In genomic region chr12:76328567-76329354, GRCm38 (mm10) we compare ENCODE assay signal across 19 mouse cellular contexts. TPM values are rescaled to one million over a fixed set of nuclear protein-coding genes. Genes with fewer than 3 reads are reported as not detected.
A peak's percentile ranks its signal among the peaks of the same experiment; 100 is the strongest.
DNase-seq lines count a peak whose midpoint lies in the region; ATAC-seq and TF ChIP-seq lines count a peak whose summit lies in the region.
"Had no signal": no experiment of that assay in that cellular context is flagged by ENCODE, and none has a peak within 500 bp of the region (broad histone marks: within the 10 kb centered on the region; RNA-seq: fewer than 3 reads in every experiment).

No protein-coding gene starts in this region.

- no peak for TF ChIP-seq EP300 in CH12.LX (IDR thresholded peaks at IDR 0.05; ENCODE audit: low read length)

- H3K9me3 ChIP-seq in liver, embryonic 13.5 days (replicated peaks): no peaks in the 10 kb centered on the region
- no peaks in the 10 kb centered on the region for H3K9me3 ChIP-seq in liver, embryonic 11.5 days (ENCODE audit: control insufficient read depth, low read length)
- H3K9me3 ChIP-seq in CH12.LX (replicated peaks; ENCODE audit: low read length): no peaks in the 10 kb centered on the region
- peaks cover 2% of the 10 kb centered on the region; the same call in 1 of the 2 replicates for H3K9me3 ChIP-seq in liver, embryonic 16.5 days (replicated peaks; ENCODE audit: control insufficient read depth, low read length)
- H3K9me3 ChIP-seq: forebrain, embryonic 12.5 days; heart, embryonic 15.5 days; limb, embryonic 12.5 days; lung, embryonic 15.5 days; neural tube, embryonic 15.5 days had no signal

- peaks cover 6% of the 10 kb centered on the region for H3K36me3 ChIP-seq in liver, embryonic 13.5 days
- H3K36me3 ChIP-seq in liver, embryonic 11.5 days (ENCODE audit: control insufficient read depth, insufficient read depth, low read length): peaks cover 5% of the 10 kb centered on the region; the same call in 1 of the 2 replicates
- H3K36me3 ChIP-seq in CH12.LX (replicated peaks in 1 of 2; ENCODE audit: control insufficient read depth in 1 of 2, insufficient read depth in 1 of 2, low read length in 1 of 2): peaks cover 10 to 64% of the 10 kb centered on the region in 2 experiments
- no peaks in the 10 kb centered on the region for H3K36me3 ChIP-seq in liver, embryonic 16.5 days (ENCODE audit: control insufficient read depth, insufficient read depth)
- H3K36me3 ChIP-seq: forebrain, embryonic 12.5 days; heart, embryonic 15.5 days; limb, embryonic 12.5 days had no signal

- TF ChIP-seq RAD21 in CH12.LX (IDR thresholded peaks at IDR 0.05; ENCODE audit: low read depth, low read length): no peak

- dilution Hi-C loops in CH12.LX (cut with MboI; ENCODE audit: extremely low pct_ligation_motif_present, extremely low pct_unique_long_range_greater_than_20kb, low sequenced_read_pairs): no loop called here

- peaks cover 18% of the 10 kb centered on the region for H3K27me3 ChIP-seq in liver, embryonic 13.5 days
- no peaks in the 10 kb centered on the region for H3K27me3 ChIP-seq in liver, embryonic 11.5 days (replicated peaks; ENCODE audit: control insufficient read depth, insufficient read depth, low read length)
- no peaks in the 10 kb centered on the region for H3K27me3 ChIP-seq in CH12.LX (replicated peaks)
- H3K27me3 ChIP-seq in liver, embryonic 16.5 days (ENCODE audit: control insufficient read depth, insufficient read depth, low read depth, low read length): peaks cover 6% of the 10 kb centered on the region
- H3K27me3 ChIP-seq: heart, embryonic 15.5 days; lung, embryonic 15.5 days; neural tube, embryonic 15.5 days had no signal

- TF ChIP-seq POLR2A in CH12.LX (IDR thresholded peaks at IDR 0.05; ENCODE audit: low read depth, low read length): no peak

- in situ Hi-C loops in CH12.LX (cut with MboI; ENCODE audit: low pct_ligation_motif_present, low pct_unique_long_range_greater_than_20kb, low sequenced_read_pairs): loop anchor here (5.0 to 25.0 kb wide), 2 partner anchors 131 to 316 kb away; no protein-coding TSS in a partner anchor

- peaks cover 15% of the 10 kb centered on the region for H3K4me1 ChIP-seq in liver, embryonic 13.5 days (replicated peaks)
- H3K4me1 ChIP-seq in liver, embryonic 11.5 days (replicated peaks; ENCODE audit: control insufficient read depth, insufficient read depth, low read length): peaks cover 5% of the 10 kb centered on the region; the same call in 1 of the 2 replicates
- H3K4me1 ChIP-seq in CH12.LX (ENCODE audit: control insufficient read depth in 1 of 2, insufficient read depth in 2 of 2): peaks cover 6 to 16% of the 10 kb centered on the region in 2 experiments; a peak in 2 of 4 replicates
- peaks cover 5% of the 10 kb centered on the region; the same call in 1 of the 2 replicates for H3K4me1 ChIP-seq in liver, embryonic 16.5 days (ENCODE audit: control insufficient read depth, low read depth, low read length)

- 63% methylated on average over 6 of the region's 6 CpGs for WGBS in liver, embryonic 13.5 days (ENCODE audit: insufficient replicate concordance)
- WGBS in liver, embryonic 11.5 days: 76% methylated on average over 6 of the region's 6 CpGs
- 60% methylated on average over 6 of the region's 6 CpGs for WGBS in liver, embryonic 16.5 days (ENCODE audit: insufficient replicate concordance)

- no peak overlapping the region for H3K4me2 ChIP-seq in liver, embryonic 13.5 days
- no peak overlapping the region for H3K4me2 ChIP-seq in liver, embryonic 11.5 days
- no peak overlapping the region for H3K4me2 ChIP-seq in CH12.LX (ENCODE audit: insufficient read depth, low read depth, poor library complexity, severe bottlenecking)
- H3K4me2 ChIP-seq in liver, embryonic 16.5 days (ENCODE audit: low read depth, low read length): no peak overlapping the region
- H3K4me2 ChIP-seq: forebrain, embryonic 12.5 days; heart, embryonic 15.5 days; limb, embryonic 12.5 days; lung, embryonic 15.5 days; neural tube, embryonic 15.5 days had no signal

- H3K79me2 ChIP-seq in CH12.LX (replicated peaks; ENCODE audit: control insufficient read depth, extremely low read depth, insufficient read depth, poor library complexity, severe bottlenecking): no peaks in the 10 kb centered on the region

- no peak for TF ChIP-seq CTCF in CH12.LX (conservative IDR thresholded peaks at IDR 0.05 in 1 of 2, IDR thresholded peaks at IDR 0.05 in 1 of 2; ENCODE audit: low read depth in 2 of 2, low read length in 2 of 2)

- no peak for DNase-seq in liver, embryonic 13.5 days
- no peak for DNase-seq in liver, embryonic 11.5 days (ENCODE audit: low spot score)
- no peak for DNase-seq in CH12.LX (ENCODE audit: extremely low read depth)
- no peak for DNase-seq in embryo, embryonic 9.5 days (ENCODE audit: extremely low spot score)
- DNase-seq in cerebellum, postnatal 14 days: no peak
- DNase-seq: heart, adult 2 months; kidney, adult 2 months; kidney, postnatal 25 days; retina, postnatal 1 day; thymus, postnatal 25 days had no signal

- peak overlapping the region; percentile 58 for H3K27ac ChIP-seq in liver, embryonic 13.5 days
- H3K27ac ChIP-seq in liver, embryonic 11.5 days (ENCODE audit: low read depth, low read length): no peak overlapping the region
- peak overlapping the region; percentile 24 for H3K27ac ChIP-seq in CH12.LX (ENCODE audit: insufficient read depth, low read depth)
- 0 out of 2 replicates have a peak overlapping the region, but pooled peaks have one; percentile 19 for H3K27ac ChIP-seq in liver, embryonic 16.5 days (ENCODE audit: low read length)
- H3K27ac ChIP-seq: forebrain, embryonic 12.5 days; heart, adult 2 months; heart, embryonic 15.5 days; hindbrain, postnatal 0 days; limb, embryonic 12.5 days; lung, embryonic 15.5 days; neural tube, embryonic 15.5 days; stomach, postnatal 0 days had no signal

- ATAC-seq in liver, embryonic 13.5 days (ENCODE audit: low read depth): no peak
- no peak for ATAC-seq in liver, embryonic 11.5 days (replicated peaks; ENCODE audit: low FRiP score)
- ATAC-seq in liver, embryonic 16.5 days (ENCODE audit: low read depth): no peak
- ATAC-seq in neutrophil, adult 5-6 weeks (ENCODE audit: extremely low read depth, insufficient number of reproducible peaks, low FRiP score, poor library complexity, severe bottlenecking): peak; percentile 65
- ATAC-seq: hindbrain, postnatal 0 days had no signal

- no peak overlapping the region for H3K4me3 ChIP-seq in liver, embryonic 13.5 days (replicated peaks)
- no peak overlapping the region for H3K4me3 ChIP-seq in liver, embryonic 11.5 days (ENCODE audit: low read depth, low read length)
- no peak overlapping the region for H3K4me3 ChIP-seq in CH12.LX (replicated peaks in 1 of 3; ENCODE audit: low read depth in 2 of 3, low read length in 2 of 3, poor library complexity in 1 of 3)
- no peak overlapping the region for H3K4me3 ChIP-seq in liver, embryonic 16.5 days (ENCODE audit: low read depth, low read length)
- H3K4me3 ChIP-seq: forebrain, embryonic 12.5 days; heart, adult 2 months; heart, embryonic 15.5 days; limb, embryonic 12.5 days; lung, embryonic 15.5 days; neural tube, embryonic 15.5 days had no signal

- H3K9ac ChIP-seq in liver, embryonic 13.5 days: no peak overlapping the region
- H3K9ac ChIP-seq in liver, embryonic 11.5 days (ENCODE audit: low read depth, low read length): no peak overlapping the region
- no peak overlapping the region for H3K9ac ChIP-seq in CH12.LX (ENCODE audit: insufficient read depth, low read depth)
- no peak overlapping the region for H3K9ac ChIP-seq in liver, embryonic 16.5 days (ENCODE audit: low read depth, low read length)
- H3K9ac ChIP-seq: forebrain, embryonic 12.5 days; heart, embryonic 15.5 days; limb, embryonic 12.5 days; lung, embryonic 15.5 days; neural tube, embryonic 15.5 days had no signal

TF ChIP-seq in CH12.LX, 34 proteins besides CTCF, POLR2A, EP300 and RAD21 (continues in another document):
- TF ChIP-seq NRF1 (IDR thresholded peaks at IDR 0.05; ENCODE audit: low read depth, low read length) (no peak), ZKSCAN1 (IDR thresholded peaks at IDR 0.05; ENCODE audit: borderline replicate concordance, low read depth, low read length) (no peak), JUND (conservative IDR thresholded peaks at IDR 0.05; ENCODE audit: low read depth, low read length) (no peak), CHD2 (IDR thresholded peaks at IDR 0.05; ENCODE audit: low read length) (no peak), TBP (conservative IDR thresholded peaks at IDR 0.05; ENCODE audit: low read depth, low read length) (no peak), MXI1 (IDR thresholded peaks at IDR 0.05; ENCODE audit: low read depth, low read length) (no peak), SIN3A (IDR thresholded peaks at IDR 0.05; ENCODE audit: low read length) (no peak), USF2 (conservative IDR thresholded peaks at IDR 0.05; ENCODE audit: low read depth, low read length) (no peak), ZMIZ1 (IDR thresholded peaks at IDR 0.05; ENCODE audit: low read depth, low read length) (no peak), HCFC1 (IDR thresholded peaks at IDR 0.05; ENCODE audit: low read depth, low read length) (no peak), MAX (IDR thresholded peaks at IDR 0.05; ENCODE audit: low read length) (no peak)

RNA-seq across cellular contexts. Expression of gene Akap5, which starts 4.1 kb away (rescaled TPM):
- polyA plus RNA-seq in liver, embryonic 13.5 days (2015; fragmentation: Nextera tagmentation; extraction: Ambion mirVana): 0.43 and 0.51 TPM in 2 replicates
- polyA plus RNA-seq in liver, embryonic 11.5 days (2014; fragmentation: Nextera tagmentation; extraction: Ambion mirVana): 2.4 and 2.8 TPM in 2 replicates
- total RNA-seq in CH12.LX (2012; rRNA removed): 0.38 and 0.67 TPM in 2 replicates
- total RNA-seq in CH12.LX (2014; rRNA removed): 0.27 and 0.32 TPM in 2 replicates
- 0.76 and 0.89 TPM in 2 replicates for polyA plus RNA-seq in CH12.LX (2012; ENCODE audit: insufficient read length, low read depth)
- 0.16 and 0.21 TPM in 2 replicates for polyA plus RNA-seq in liver, embryonic 16.5 days (2015; fragmentation: Nextera tagmentation; extraction: Ambion mirVana)
- total RNA-seq in neutrophil, adult 5-6 weeks (2017): 0.98 and 1.0 TPM in 2 replicates

RNA-seq across cellular contexts. Expression of gene Zbtb25, which starts 40.6 kb away (rescaled TPM):
- polyA plus RNA-seq in liver, embryonic 13.5 days (2015; fragmentation: Nextera tagmentation; extraction: Ambion mirVana): 8.3 and 9.2 TPM in 2 replicates
- 14.3 and 16.6 TPM in 2 replicates for polyA plus RNA-seq in liver, embryonic 11.5 days (2014; fragmentation: Nextera tagmentation; extraction: Ambion mirVana)
- total RNA-seq in CH12.LX (2012; rRNA removed) (7.3 TPM in 2 replicates), CH12.LX (2014; rRNA removed) (6.6 and 7.2 TPM in 2 replicates)
- 8.5 and 18.7 TPM in 2 replicates for polyA plus RNA-seq in CH12.LX (2012; ENCODE audit: insufficient read length, low read depth)
- polyA plus RNA-seq in liver, embryonic 16.5 days (2015; fragmentation: Nextera tagmentation; extraction: Ambion mirVana): 4.1 and 4.8 TPM in 2 replicates
- 10.1 and 13.8 TPM in 2 replicates for total RNA-seq in neutrophil, adult 5-6 weeks (2017)

RNA-seq across cellular contexts. Expression of gene Zbtb1, which starts 41.3 kb away (rescaled TPM):
- polyA plus RNA-seq in liver, embryonic 13.5 days (2015; fragmentation: Nextera tagmentation; extraction: Ambion mirVana): 4.3 and 5.9 TPM in 2 replicates
- 9.4 and 11.1 TPM in 2 replicates for polyA plus RNA-seq in liver, embryonic 11.5 days (2014; fragmentation: Nextera tagmentation; extraction: Ambion mirVana)
- total RNA-seq in CH12.LX (2012; rRNA removed) (6.4 and 7.5 TPM in 2 replicates), CH12.LX (2014; rRNA removed) (22.0 and 24.9 TPM in 2 replicates)
- polyA plus RNA-seq in CH12.LX (2012; ENCODE audit: insufficient read length, low read depth): 16.0 and 17.1 TPM in 2 replicates
- polyA plus RNA-seq in liver, embryonic 16.5 days (2015; fragmentation: Nextera tagmentation; extraction: Ambion mirVana): 2.9 and 3.4 TPM in 2 replicates
- 17.7 and 20.1 TPM in 2 replicates for total RNA-seq in neutrophil, adult 5-6 weeks (2017)
